Mouse (Mus musculus) megakaryocyte, adult 5-6 weeks (primary cell): ENCODE measurements around the gene Galnt18. TPM values are rescaled to one million over a fixed set of nuclear protein-coding genes. Genes with fewer than 3 reads are reported as not detected.

Source experiments
- ATAC-seq: 2 replicates; pipeline ENCODE4 v1.8.0; 2016; ENCODE audit warnings: mild to moderate bottlenecking, inconsistent platforms; ENCODE audit not compliant: poor library complexity, severe bottlenecking
- total RNA-seq, 2 experiments: library from RNA; stranded (forward) in 1 of 2; stranded (reverse) in 1 of 2; fragments of 153-499, 151-499 nt in 1 of 2; fragments of 221-1000, 200-1000 nt in 1 of 2; gene quantifications; 2 replicates each; pipeline versions ENCODE4 v1.2.3 to v1.2.4; 2015 to 2017

The Galnt18 gene
- total RNA-seq, 2 experiments from 2014 or later: not detected

DNA sequence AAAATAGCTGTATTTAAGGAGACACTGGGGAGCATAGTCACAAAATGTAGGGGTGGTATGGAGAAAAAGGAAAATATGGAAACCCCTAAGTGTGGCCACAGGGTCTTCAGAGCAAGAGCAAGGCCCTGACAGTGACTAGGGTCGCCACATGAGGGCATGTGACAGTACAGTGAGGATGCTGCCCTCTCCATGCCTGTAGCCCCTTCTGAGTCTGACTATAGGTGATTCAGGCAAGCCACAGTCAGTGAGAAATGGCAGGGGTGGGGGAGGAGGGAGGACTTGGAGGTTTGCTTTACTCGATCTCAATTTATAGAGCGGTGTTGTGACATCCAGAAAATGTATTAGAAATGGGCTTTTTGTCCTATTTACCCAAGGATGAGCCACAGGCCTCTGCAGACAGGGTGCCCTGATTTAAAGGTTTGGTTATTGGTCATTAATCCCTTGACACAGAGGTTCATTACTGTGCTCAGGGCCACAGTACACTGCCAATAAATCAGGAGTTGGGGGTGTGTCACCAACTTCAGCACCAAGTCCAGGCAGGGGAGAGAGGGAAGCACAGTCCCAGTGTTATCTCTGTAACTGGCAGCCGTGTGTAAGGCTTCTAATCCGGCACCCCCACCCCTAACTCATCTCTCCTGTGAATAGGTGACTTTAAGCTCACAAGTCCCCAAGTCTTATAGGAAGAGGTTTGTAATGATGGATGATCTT is 287.4 kb downstream of the Galnt18 start:
- no peak for ATAC-seq

DNA sequence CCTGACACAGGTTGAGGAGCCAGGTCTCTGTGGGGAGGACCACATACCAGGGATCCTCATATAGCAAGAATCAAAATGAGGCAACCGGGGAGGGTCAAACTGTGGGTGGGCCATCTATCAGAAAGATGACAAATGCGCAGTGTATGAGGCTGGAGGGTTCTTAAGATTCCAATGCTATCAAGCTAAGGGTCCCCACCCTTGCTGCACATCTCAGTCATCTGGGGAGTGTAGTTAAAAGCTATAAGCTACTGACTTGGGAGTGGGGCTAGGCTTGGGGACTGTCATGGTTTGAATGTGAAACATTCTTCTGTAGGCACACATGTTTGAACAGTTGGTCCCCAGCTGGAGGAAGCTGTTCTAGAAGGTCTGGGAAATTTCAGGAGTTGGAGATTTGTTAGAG is 288.2 kb downstream of the Galnt18 start:
- ATAC-seq: no peak

DNA sequence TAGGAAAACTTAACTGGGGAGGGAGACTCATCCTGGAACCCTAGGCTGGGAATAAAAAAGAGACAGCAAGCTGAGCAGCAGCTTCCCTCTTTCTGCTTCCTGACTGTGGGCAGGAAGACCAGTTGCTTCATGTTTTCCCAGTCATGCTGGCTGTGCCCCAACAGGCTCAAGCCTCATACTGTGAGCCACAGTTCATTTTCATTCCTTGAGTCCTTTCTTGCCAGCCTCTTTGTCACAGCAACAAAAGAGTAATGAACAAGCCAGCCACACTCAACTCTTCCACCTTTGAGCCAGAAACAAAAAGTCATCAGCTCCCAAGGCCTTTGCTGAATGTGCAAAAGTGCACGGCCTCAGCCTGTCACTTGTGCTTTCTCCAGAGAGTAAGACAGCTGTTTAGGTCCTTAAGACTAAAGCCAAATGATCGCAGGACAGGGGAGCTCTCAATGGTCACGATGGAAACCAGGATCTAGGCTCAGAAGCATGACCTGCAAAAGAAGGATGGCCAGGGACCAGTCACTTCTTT is 292.9 kb downstream of the Galnt18 start:
- ATAC-seq: no peak

DNA sequence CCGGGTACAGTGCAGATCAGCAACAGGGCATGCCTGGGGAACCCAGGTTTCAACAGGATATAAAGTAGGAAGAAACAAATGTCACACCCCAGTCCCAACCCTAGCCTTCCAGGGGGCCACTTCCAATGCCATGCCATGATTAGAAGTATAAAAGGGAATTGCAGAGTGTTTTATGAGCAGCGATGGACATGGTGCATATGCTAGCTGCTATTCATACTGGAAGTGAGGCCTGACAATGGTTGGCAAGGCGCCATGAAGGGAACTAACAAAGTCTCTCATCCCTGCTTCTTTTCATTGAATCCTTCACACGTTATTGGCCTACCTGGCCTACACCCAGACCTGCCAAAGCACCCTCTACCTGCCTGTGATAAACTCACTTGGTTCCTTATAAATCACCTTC is 295.9 kb downstream of the Galnt18 start:
- ATAC-seq: no peak

DNA sequence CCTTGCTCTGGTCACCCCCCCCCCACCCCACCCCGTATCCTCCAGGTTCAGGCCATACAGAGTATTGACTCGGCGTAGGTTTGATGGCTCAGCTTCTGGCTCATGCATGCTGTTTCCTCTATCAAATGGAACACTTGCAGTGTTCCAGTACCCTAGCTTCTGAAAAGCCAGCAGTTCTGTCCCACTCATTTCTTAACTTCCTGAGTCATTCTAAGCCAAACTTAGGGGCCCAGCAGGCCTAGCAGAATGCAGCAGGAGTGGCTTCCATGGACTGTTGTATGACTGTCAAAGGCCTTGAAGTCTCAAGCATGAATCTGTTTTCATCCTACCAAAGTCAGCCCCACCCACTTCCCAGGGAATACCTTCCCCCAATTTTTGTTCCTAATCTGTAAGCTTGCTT is 296.5 kb downstream of the Galnt18 start:
- ATAC-seq: no peak

DNA sequence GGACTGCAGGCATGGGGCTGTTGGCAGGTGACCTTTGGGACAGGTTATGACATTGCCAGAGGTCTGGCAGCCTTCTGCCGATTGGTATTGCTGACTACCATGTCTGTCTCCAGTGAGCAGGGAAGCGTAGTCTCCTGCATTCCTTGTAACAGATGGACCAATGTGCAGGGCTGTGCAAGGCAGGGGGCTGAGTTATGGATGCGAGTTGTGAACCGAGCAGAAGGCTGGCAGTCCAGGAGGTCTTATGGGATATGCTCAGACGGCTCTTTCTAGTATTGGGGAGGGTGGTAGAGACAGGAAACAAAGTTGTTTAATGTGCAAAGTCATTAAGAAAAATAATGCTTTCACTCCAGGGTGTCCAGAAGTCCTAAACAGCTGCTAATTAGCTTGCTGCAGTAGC is 312.1 kb downstream of the Galnt18 start:
- no peak for ATAC-seq

DNA sequence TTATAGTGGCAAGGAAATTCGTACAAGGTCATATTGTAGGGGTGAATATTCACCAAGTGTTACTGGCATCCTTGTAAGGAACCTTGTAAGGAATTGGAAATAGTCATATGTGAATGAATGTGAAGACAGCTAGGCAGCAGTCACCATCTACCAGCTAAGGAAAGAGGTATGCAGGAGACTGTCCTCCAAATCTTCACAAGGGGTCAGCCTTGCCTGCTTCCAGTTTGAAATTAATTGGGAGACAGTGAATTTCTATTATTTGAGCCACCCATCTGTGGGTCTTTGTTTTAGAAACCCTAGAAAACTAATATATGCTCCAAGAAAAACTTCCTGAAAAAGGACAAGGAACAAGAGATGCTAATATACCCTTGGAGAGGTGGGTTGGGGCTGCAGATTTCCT is 313.1 kb downstream of the Galnt18 start:
- ATAC-seq: no peak

DNA sequence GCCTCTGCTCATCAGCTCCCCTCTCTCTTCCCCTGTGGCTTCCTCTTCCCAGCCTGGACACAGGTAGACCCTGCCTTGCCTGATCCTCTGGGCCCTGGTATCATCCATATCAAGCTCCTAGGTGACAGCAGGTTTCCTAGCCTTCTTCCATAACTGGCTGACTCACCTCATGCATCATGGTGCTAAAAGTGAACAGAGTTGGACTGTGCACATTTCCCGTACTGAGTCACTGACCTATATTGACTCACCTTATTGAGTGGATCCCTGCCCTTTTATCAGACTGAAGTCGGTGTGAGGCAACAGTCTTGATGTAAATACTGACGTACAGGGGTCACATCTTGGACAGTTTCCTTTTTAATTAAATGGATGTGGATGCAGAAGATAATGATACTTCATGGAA is 313.7 kb downstream of the Galnt18 start:
- ATAC-seq: no peak

DNA sequence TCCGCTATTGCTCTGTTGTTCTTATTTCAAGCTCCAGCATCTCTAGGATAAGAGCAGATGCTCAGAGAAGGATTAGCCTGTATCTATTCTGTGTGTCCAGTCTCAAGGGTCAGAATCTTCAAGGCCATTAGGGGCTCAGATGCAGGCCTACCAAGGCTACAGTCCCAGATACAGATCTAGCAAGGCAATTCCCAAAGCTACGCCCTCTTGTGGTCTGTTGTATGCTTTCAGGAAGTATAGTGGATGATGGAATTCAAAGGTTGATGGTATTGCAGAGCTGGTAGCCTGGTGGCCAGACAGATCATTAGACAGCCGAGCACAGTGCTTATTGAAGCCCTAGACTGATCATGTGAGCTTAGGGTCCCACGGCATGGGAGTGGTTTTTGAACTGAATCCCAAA is 320.1 kb downstream of the Galnt18 start:
- ATAC-seq: no peak

DNA sequence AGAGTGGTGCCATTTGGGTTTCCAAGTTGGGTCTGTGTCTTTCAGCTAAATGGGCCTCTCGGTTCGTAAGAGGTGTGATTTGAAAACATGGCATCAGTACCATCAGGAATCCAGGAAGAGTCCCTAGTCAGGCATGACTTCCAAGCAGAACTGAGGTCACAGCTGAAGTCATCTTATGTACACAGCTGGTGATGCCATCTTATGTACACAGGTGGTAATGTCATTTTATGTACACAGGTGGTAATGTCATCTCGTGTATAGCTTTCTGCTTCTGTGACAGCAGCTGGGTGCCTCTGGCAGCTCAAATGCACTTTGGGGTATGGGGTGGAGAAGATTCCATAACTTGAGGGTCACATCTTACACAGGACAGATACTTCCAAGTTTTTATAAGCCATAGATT is 323.8 kb downstream of the Galnt18 start:
- no peak for ATAC-seq

DNA sequence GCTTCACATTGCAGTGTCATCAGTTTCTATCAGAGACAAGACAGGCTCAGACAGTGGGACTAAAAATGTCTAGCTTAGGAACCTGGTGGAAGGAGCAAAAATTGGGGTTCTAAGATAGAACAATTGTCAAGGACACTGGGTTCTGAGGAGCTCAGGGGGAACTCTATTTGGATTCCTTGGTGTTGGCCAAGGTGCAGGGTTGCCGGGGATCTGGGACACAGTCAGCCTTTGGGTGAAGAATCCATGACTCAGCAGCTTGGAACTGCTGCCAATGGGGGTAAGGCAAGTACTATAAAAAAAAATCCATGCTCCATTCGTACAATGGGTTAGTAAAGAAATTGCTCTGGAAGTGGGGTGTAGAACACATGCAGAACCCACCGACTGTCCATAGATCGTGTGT is 324.2 kb downstream of the Galnt18 start:
- no peak for ATAC-seq

DNA sequence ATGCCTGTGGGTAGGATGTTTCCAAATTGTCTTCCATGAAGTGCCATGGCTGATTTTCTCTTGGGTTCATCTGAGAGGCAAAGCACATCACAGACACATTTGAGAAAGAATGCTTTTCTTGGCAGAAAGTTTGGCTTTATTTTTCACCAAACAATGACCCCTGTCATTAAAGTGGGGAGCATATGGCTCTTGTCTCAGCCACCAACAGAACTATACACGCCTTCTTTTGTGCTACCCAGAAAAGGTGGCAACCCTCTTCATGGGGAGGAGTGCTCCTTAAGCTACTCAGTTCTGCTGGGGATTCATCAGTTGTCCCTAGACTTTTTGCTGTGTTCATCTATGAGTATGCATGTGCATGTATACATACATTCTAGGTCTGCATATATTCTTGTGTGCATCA is 327.8 kb downstream of the Galnt18 start:
- no peak for ATAC-seq

DNA sequence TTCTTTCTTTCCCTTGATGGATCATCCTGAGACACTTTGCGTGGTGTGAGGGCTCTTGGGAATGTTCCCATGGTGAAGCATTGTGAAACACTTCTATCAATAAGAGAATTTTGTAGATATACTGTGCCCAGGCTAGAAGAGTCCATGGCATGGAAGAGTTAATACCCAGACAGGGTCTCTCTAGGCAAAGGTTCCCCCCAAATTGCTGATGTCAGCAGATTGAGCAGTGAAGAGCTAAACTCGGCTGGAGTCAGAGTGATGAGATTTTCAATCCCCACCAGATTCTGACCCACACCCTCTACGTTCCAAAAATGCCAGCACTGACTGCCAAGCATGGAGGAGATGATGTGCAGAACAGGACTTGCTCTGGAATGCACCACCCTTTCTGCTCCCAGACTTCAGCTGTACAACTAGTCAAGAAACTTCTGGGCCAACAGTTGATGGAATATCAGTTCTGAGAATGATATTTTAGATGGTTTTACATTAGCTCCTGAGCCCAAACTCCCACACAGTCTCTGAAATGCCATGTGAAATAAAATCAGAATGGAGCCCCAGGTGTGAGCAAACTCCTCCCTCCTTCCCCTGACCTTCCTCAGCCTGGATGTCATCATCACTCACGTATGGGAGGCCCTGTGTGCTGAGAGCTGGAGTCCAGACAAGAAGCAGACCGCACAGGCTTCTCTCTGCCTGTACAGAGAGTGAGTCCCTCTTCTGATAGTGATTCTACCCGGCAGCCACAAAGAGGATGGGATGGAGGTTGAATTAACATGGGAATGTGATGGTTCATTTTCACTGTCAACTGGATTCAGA is 329.3 kb downstream of the Galnt18 start:
- no peak for ATAC-seq

DNA sequence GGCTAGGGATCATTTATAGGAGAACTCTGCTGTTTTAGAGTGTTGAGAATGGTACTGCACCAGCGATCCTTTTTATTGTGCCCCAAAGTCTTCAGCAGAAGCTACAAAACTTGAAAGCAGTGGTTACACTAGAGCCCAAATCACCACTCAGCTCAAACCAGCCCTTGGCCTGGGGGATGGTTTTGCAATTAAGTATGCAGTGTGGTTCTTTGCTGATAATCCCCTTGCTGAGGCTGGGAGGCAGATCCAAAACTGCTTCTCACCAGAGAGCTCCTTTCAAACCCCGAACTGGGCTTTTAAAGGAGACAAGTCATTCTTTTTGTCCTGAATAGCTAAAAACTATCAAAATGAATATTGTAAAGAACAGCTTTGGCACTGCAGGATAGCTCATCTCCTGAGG is 346.6 kb downstream of the Galnt18 start:
- no peak for ATAC-seq

DNA sequence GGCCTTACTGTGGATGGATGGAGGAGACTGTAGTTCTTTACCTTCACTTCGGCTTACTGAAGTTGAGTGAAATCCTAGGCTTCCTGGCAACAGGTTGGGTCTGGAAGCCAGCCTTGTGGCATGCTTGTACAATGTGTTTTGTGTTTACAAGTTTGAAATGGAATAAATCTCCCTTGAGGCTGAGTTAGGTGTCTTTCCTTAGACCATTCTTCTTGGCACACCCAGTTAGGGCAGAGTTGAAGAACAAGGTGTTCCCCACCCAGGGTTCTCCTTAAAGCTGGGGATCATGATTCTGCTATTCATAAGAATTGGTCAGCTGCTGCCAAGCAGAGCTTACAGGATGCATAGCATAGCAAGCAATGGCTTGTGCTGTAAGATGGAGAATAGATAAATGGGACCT is 352.4 kb downstream of the Galnt18 start:
- ATAC-seq: no peak

Other genes with a start within 250 kb of the Galnt18 start
- gene Usp47, start 243.5 kb upstream of the Galnt18 start, total RNA-seq (2015): 46.7 and 50.4 TPM in 2 replicates
- 106 and 112 TPM in 2 replicates for gene Usp47, start 243.5 kb upstream of the Galnt18 start, total RNA-seq (2017)